Mouse (Mus musculus): Measurements from ENCODE around the gene Acod1. TPM values are rescaled to one million over a fixed set of nuclear protein-coding genes. Genes with fewer than 3 reads are reported as not detected.

Gene Acod1
- not detected for total RNA-seq (2021)
- long read RNA-seq, experiment 1 = 0 reads
- long read RNA-seq, experiment 2 = 0 reads

GRCm38 (mm10) chr14:103046677-103047076 lies at the start of gene Acod1:
Gene Acod1 (plus strand): TSS chr14:103046977.
- DNase-seq (ENCODE audit: low spot score in 2 of 2) = no peak

DNA sequence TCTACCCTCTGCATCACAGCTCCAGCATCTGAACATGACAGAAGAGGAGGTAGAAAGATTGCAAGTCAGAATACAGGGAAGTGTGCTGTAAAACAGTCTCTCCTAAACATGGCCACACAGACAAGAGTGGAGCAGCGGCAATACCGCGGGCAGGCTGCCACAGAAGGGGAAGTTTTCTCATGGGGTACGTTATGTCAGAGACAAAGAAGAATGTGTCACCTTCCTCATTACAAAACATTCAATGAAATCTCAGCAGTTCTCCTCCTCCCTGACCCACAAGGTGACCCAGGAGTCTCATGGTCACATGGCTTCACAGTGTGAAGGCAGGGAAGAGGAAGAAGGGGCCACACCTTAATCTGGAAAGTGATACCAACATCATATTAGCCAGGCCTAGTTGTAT lies 39.0 kb upstream of the Acod1 start:
- DNase-seq (ENCODE audit: low spot score in 2 of 2) = no peak

DNA sequence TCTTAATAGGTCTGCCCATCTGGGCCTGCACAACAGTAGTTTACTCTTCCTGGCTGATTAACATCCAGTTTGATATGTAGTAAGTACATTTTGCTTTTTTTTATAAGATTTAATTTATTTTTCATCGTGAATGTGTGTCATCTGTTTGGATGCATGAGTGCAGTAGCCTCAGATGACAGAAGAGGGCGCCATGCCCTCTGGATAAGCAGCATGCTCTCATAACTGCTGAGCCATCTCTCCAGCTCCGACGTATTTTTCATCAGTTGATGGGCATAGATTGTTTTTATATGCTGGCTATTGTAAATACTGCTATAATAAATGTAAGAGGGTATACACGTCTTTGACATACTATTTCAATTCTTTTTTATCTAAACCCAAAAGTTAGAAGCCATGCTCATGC lies 35.0 kb upstream of the Acod1 start:
- DNase-seq (ENCODE audit: low spot score in 2 of 2) = no peak

DNA sequence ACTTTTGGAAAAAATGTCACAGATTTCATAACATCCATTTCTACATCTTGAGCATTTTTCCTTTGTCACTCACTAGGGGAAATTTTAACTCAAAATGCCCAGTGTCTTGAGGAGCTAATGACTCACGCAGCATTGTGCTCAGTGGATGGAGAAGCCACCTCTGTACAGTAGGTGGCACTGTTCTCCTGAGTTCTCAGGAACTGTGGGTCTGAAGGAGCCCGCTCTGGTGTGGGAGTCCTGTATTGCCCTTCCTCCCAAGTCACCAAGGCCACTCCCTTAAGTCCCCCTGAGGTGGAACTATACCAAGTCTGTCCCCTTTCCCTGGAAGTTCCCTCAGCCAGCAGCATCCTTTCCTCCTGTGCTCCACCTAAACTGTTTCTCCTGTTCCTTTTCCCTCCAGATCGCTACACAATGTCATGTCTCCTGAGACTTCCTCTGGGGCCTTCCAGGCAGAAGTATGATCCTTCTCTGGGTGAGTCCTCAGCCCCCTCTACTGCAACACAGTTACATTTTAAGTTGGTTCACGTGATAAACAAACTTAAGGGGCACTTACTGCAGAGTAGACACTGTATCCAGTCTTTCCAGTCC lies 34.1 kb upstream of the Acod1 start:
- peak in 1 of 2 experiments; percentile 18 for DNase-seq (ENCODE audit: low spot score in 2 of 2)

GRCm38 (mm10) chr14:103017009-103017408 lies 29.8 kb upstream of the Acod1 start:
- no peak for DNase-seq (ENCODE audit: low spot score in 2 of 2)

DNA sequence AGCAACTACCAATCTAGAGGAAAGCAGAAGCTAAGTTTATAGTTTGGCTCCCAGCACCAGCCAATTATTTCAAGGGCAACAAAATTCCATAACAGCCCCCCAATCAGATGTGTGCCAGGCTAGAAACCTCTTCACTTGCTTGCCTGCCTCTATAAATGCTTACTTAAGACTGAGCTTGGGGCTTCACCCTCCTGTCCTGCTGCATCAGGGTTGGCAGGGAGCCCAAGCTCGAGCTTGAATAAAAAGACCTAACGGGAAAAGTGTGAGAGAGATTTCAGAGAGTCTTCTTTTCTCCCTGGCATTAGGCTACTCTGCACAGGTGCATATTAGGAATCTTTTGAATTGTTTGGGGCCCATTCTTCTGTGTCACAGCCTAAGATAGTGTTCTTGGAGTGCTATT lies 26.7 kb upstream of the Acod1 start:
- no peak for DNase-seq (ENCODE audit: low spot score in 2 of 2)

- DNase-seq (ENCODE audit: low spot score in 2 of 2) = no peak
These were observed 17.6 kb upstream of the Acod1 start for GRCm38 (mm10) chr14:103029203-103029602.

- DNase-seq (ENCODE audit: low spot score in 2 of 2) = peak in 1 of 2 experiments; percentile 8
These were observed 13.4 kb upstream of the Acod1 start for GRCm38 (mm10) chr14:103033271-103033823.

GRCm38 (mm10) chr14:103034076-103034475 lies 12.7 kb upstream of the Acod1 start:
- DNase-seq (ENCODE audit: low spot score in 2 of 2) = no peak

- DNase-seq (ENCODE audit: low spot score in 2 of 2) = no peak
These were observed 9.8 kb upstream of the Acod1 start for GRCm38 (mm10) chr14:103037016-103037415.

DNA sequence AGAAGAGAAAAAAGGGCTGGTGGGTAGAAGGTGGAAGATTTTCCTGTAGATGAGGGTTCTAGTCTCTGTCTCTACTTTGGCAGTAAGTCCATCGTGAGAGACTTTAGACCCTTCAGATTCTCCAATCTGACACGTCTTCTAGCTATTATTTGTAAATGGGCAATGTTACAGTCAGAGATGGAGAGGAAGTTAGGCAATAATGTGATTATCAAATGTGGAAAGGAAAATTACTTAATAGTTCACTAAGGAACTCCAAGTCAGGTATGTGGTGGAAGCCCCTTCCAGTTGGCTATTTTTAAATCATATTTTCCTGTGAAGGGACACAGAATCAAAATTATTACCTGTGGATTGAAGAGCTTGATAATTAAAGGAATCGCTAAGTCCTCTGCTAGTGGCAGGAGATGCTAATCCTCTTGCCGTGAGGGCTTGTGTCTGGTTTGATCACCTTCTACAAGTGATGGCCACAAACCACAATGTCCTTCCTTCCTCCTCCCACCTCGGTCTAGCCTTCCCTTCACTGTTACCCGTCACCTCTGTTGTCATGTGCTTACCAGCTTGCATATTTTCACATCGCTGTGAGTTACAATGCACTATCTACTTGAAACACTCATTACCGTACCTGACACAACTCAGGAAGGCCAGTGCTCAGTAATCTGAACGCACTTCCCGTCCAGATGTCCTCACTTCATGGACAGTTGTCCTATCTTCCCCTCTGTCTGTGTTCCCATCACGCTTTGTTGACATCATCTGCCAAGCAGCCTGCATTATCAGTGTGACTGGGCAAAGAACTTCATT lies 1.7 kb downstream of the Acod1 start:
- no peak for DNase-seq (ENCODE audit: low spot score in 2 of 2)

DNA sequence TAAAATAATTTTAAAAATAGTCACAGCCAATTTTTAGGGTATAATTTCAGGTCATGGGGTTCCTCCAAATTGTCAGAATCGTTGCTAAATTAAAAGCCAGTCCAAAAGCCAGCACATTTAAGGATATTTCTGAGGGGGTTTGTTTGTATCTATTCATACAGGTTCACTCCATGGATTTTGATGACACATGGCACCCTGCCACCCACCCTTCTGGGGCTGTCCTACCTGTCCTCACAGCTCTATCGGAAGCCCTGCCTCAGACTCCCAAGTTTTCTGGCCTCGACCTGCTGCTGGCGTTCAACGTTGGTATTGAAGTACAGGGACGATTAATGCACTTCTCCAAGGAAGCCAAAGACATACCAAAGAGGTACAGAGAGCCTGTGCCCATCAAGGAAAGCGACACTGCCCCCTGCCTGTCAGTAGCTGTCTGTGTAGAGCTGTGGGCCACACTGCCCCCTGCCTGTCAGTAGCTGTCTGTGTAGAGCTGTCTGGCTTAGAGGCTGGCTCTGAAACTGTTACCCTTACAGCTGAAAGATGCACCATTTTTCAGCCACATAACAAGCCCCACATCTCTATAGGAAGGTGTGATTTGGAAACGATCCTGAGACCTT lies 4.5 kb downstream of the Acod1 start:
- peak; percentile 48 to 75 for DNase-seq (ENCODE audit: low spot score in 2 of 2)

DNA sequence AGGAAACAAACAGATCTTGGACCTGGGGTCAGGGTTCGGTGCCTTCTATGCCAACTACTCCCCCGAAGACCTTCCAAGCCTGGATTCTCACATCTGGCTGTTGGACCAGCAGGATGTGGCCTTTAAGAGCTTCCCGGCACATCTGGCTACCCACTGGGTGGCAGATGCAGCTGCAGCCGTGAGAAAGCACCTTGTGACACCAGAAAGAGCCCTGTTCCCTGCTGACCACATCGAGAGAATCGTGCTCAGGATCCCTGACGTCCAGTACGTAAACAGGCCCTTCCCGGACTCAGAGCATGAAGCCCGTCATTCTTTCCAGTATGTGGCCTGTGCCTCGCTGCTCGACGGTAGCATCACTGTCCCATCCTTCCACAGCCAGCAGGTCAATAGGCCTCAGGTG lies 8.0 kb downstream of the Acod1 start:
- no peak for DNase-seq (ENCODE audit: low spot score in 2 of 2)

DNA sequence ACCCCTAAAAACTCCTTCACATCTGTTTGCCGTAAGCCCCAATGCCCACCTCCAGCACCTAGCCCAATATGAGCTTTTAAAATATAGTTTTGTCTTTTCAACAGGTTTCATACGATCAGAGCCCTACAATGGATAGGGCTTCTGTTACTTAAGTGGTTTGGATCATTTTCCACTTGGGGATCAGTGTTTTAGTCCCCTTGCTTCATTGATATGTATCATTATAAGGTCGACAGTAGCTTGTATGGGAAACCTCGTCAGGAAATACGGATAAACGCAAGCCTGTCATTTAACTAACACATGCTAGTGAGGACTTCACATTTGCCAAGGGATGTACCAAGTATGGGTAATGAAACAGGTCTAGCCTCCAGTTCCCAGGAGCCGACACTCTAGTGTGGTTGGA lies 9.8 kb downstream of the Acod1 start:
- DNase-seq (ENCODE audit: low spot score in 2 of 2) = no peak

DNA sequence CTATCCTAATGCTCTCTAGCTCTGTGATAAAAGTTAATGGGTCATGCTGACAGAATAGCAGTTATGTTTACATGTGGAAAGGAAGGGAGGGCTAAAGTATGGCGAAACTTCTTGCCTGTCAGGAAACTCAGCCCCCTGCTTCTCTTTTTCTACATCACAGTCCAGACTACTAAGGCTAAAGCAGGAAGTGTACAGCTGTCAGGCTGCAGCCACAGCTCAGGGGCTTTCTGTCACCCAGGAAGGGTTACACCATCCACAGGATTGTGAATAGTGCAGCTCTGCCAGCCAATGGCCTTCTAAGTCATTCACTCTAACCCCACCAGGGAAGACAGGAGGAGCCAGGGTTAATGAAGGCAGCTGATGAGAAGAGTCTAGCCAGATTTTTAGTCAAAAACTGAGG lies 12.2 kb downstream of the Acod1 start:
- no peak for DNase-seq (ENCODE audit: low spot score in 2 of 2)

DNA sequence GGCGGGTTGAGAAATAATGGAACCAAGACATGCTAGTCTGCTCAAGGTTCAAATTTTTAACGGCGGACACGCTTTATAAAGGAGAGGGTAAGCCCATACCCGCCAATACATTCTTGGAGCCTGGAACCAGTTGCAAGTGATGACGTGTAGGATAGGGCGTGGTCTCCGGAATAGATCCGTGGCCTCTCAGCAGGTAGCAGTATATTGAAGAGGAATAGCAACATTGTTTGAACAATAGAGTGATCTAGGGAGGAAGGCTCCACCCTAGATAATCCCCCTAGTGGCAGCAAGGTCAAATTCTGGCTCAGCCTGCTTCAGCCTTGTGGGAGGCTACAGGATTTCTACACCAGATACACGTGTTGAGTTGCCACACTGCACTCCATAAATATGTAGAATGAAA lies 12.7 kb downstream of the Acod1 start:
- DNase-seq (ENCODE audit: low spot score in 2 of 2) = no peak

DNA sequence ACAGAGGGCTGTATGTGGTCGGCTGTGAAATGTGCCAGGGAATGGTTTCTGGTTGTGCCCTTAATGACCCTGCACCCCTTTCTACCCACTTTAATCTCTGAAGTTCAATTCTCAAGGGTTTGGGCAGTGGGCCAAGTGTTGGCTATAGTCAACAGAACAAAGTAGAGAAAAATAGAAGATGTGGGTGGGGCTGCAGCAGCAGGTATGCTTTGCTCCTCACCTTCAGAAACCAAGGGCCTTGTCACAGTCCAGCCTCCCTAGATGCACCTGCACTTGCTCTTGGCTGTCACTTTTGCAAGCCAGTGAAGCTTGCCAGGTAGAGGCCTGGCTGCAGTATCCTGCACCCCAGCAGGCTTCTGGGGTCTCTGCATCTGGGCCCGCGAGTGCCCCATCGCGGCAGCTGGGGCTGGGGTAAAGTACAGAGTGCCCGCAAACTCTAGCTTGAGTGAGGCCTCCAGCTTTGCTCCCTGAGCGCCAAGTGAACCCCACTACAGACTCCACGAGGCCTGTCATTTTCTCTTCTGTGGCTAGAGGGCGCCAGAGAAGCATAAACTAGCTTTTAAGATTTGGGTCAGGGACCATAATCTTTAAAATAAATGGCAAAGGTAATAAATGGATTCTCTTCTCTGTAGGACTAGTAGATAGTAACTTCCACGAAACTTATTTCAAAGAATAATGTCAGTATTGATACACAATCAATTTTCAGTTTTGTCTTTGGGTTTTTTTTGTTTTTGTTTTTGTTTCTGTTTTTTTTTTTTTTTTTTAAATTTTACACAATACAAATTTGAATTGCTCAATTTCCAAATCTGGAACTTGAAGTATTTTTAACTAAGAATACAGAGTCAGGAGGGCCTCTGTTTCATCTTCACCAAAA lies 18.8 kb downstream of the Acod1 start:
- DNase-seq (ENCODE audit: low spot score in 2 of 2) = peak in 1 of 2 experiments; percentile 17

GRCm38 (mm10) chr14:103069465-103069863 lies 22.7 kb downstream of the Acod1 start:
- DNase-seq (ENCODE audit: low spot score in 2 of 2) = no peak

DNA sequence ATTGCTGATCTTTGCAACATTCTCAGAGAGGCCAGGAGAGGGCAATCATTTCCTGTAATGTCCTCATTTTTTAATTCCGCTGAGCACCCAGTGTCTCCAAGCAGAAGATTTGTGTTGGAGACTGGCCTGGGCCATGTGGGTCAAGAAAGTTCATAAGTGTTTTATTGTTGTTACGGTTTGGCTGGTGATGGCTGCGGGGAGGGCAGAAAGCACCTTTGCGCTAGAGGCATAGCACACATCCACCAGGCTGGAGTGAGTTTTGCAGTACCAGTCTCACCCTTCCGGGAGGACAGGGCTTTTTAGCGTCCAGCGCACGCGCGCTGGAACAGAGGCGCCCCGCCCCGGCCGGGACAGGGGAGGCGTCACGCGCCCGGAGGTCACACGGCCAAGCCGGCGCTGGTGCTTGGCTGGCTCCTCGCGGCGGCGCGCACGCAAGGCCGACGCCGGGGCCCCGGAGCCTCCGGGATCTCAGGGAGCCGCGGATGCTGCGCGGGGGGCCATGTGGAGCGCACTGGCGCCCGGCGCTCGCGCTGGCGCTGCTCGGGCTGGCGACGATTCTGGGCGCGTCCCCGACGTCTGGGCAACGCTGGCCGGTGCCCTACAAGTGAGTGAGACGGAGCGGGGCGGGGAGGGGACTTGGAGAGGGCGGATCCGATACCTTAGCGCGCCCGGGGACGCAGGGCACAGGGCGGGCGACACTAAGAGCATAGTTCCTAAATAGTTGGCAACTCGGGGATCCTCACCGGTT lies 23.3 kb downstream of the Acod1 start, which contains the start of gene Cln5:
Gene Cln5 (plus strand): TSS at position 353 of the 748 bp plus-strand sequence.
- DNase-seq (ENCODE audit: low spot score in 2 of 2) = peak; percentile 78 to 93

- DNase-seq (ENCODE audit: low spot score in 2 of 2) = no peak
These were observed 24.0 kb downstream of the Acod1 start for GRCm38 (mm10) chr14:103070790-103071189.

All from adrenal gland, postnatal 4 days (tissue).